Mouse (Mus musculus): ENCODE data around the gene Magi1. TPM values are rescaled to one million over a fixed set of nuclear protein-coding genes. Genes with fewer than 3 reads are reported as not detected.

Gene Magi1
- polyA plus RNA-seq, 1 experiment, result 39.5 TPM

DNA sequence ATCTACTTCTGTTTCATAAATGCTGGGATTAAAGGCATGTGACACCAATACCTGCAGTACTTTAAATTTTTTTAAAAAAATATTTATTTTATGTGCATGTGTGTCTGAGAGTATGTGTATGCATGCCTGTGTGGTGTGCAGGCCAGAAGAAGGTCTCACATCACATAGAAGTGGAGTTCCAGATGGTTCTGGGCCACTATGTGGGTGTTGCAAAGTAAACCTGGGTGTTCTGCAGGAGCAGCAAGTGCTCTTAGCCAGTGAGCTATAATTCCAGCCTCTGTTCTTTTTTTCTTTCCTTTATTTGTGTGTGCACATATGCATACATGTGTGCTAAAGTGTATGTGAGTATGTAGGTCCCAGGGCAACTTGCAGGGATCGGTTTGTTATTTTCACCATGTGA is 546.6 kb downstream of the Magi1 start:
- DNase-seq, result no peak
- no peaks in the 10 kb centered on the region for H3K4me1 ChIP-seq (ENCODE audit: control insufficient read depth, insufficient read depth, low read length)
- no peak overlapping the region for H3K4me3 ChIP-seq (replicated peaks; ENCODE audit: insufficient read depth, low read depth, low read length)
- H3K27me3 ChIP-seq (ENCODE audit: control insufficient read depth, insufficient read depth, low read length), result no peaks in the 10 kb centered on the region
- H3K27ac ChIP-seq (ENCODE audit: insufficient read depth, low read length), result no peak overlapping the region
- WGBS, result 97% methylated on average over 1 of the region's 1 CpGs
- TF ChIP-seq CTCF (IDR thresholded peaks at IDR 0.05; ENCODE audit: borderline replicate concordance, insufficient read depth, low read depth, low read length) (no peak), POLR2A (IDR thresholded peaks at IDR 0.05; ENCODE audit: borderline replicate concordance, insufficient read depth, low read length) (no peak)

DNA sequence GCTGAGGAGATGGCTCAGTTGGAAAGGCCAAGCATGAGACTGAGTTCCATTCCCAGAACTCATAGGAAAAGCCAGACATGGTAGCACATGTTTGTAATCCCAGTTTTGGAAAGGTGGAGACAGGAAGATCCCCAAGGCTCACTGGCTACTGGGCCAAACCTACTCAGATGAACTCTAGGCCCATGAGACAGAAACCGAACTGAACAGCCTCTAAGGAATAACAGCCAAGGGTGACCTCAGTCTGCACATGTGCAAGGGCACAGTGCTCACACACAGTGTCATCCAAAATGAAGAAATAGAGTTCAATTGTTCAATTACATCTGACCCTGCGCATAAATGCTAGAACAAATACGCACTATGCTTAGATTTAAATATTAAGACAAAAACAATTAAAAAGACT is 547.6 kb downstream of the Magi1 start:
- Histone ChIP-seq H3K27me3 (ENCODE audit: control insufficient read depth, insufficient read depth, low read length) (no peaks in the 10 kb centered on the region), H3K4me1 (ENCODE audit: control insufficient read depth, insufficient read depth, low read length) (no peaks in the 10 kb centered on the region), H3K27ac (ENCODE audit: insufficient read depth, low read length) (no peak overlapping the region; the same call in 1 of the 2 replicates), H3K4me3 (replicated peaks; ENCODE audit: insufficient read depth, low read depth, low read length) (no peak overlapping the region)
- TF ChIP-seq CTCF (IDR thresholded peaks at IDR 0.05; ENCODE audit: borderline replicate concordance, insufficient read depth, low read depth, low read length) (no peak), POLR2A (IDR thresholded peaks at IDR 0.05; ENCODE audit: borderline replicate concordance, insufficient read depth, low read length) (no peak)
- no peak for DNase-seq
- 77% methylated on average over 3 of the region's 3 CpGs for WGBS

DNA sequence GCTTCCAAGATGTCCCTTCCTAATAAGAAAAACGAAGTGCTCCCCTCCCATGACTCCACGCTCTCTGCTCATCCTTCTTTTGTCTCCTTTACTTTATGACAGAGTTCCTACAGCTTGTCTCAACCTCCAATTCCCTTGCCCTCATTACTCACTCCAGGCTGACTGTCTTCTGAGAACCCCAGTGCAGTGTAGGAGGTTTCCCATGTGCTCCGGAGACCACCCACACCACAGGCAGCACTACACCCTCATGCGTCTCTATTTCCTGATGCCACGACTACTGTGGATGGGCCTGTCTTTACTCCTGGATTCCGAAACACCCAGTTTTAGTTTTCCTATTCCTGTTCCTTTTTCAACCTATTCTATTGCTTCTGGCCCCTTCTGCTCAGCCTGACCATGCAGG is 549.9 kb downstream of the Magi1 start:
- no peaks in the 10 kb centered on the region for H3K27me3 ChIP-seq (ENCODE audit: control insufficient read depth, insufficient read depth, low read length)
- 87% methylated on average over 6 of the region's 6 CpGs for WGBS
- H3K4me3 ChIP-seq (replicated peaks; ENCODE audit: insufficient read depth, low read depth, low read length), result no peak overlapping the region
- TF ChIP-seq POLR2A (IDR thresholded peaks at IDR 0.05; ENCODE audit: borderline replicate concordance, insufficient read depth, low read length), result no peak
- TF ChIP-seq CTCF (IDR thresholded peaks at IDR 0.05; ENCODE audit: borderline replicate concordance, insufficient read depth, low read depth, low read length), result no peak
- DNase-seq, result no peak
- no peak overlapping the region for H3K27ac ChIP-seq (ENCODE audit: insufficient read depth, low read length)
- H3K4me1 ChIP-seq (ENCODE audit: control insufficient read depth, insufficient read depth, low read length), result no peaks in the 10 kb centered on the region

GRCm38 (mm10) chr6:93729702-93730101 is 554.0 kb downstream of the Magi1 start:
- peak in 1 of 2 experiments; percentile 13 for DNase-seq
- H3K4me1 ChIP-seq (ENCODE audit: control insufficient read depth, insufficient read depth, low read length), result no peaks in the 10 kb centered on the region
- no peak overlapping the region for H3K27ac ChIP-seq (ENCODE audit: insufficient read depth, low read length)
- WGBS, result 69% methylated on average over 8 of the region's 8 CpGs
- H3K4me3 ChIP-seq (replicated peaks; ENCODE audit: insufficient read depth, low read depth, low read length), result no peak overlapping the region
- TF ChIP-seq POLR2A (IDR thresholded peaks at IDR 0.05; ENCODE audit: borderline replicate concordance, insufficient read depth, low read length) (no peak), CTCF (IDR thresholded peaks at IDR 0.05; ENCODE audit: borderline replicate concordance, insufficient read depth, low read depth, low read length) (peak; percentile 45; the same call in 1 of the 2 replicates)
- no peaks in the 10 kb centered on the region for H3K27me3 ChIP-seq (ENCODE audit: control insufficient read depth, insufficient read depth, low read length)

- Histone ChIP-seq H3K27ac (ENCODE audit: insufficient read depth, low read length) (no peak overlapping the region), H3K4me1 (ENCODE audit: control insufficient read depth, insufficient read depth, low read length) (no peaks in the 10 kb centered on the region), H3K27me3 (ENCODE audit: control insufficient read depth, insufficient read depth, low read length) (no peaks in the 10 kb centered on the region), H3K4me3 (replicated peaks; ENCODE audit: insufficient read depth, low read depth, low read length) (no peak overlapping the region)
- TF ChIP-seq POLR2A (IDR thresholded peaks at IDR 0.05; ENCODE audit: borderline replicate concordance, insufficient read depth, low read length) (no peak), CTCF (IDR thresholded peaks at IDR 0.05; ENCODE audit: borderline replicate concordance, insufficient read depth, low read depth, low read length) (no peak)
- DNase-seq, result no peak
- WGBS, result 85% methylated on average over 4 of the region's 4 CpGs
Measured at GRCm38 (mm10) chr6:93728791-93729190, 554.9 kb downstream of the Magi1 start.

DNA sequence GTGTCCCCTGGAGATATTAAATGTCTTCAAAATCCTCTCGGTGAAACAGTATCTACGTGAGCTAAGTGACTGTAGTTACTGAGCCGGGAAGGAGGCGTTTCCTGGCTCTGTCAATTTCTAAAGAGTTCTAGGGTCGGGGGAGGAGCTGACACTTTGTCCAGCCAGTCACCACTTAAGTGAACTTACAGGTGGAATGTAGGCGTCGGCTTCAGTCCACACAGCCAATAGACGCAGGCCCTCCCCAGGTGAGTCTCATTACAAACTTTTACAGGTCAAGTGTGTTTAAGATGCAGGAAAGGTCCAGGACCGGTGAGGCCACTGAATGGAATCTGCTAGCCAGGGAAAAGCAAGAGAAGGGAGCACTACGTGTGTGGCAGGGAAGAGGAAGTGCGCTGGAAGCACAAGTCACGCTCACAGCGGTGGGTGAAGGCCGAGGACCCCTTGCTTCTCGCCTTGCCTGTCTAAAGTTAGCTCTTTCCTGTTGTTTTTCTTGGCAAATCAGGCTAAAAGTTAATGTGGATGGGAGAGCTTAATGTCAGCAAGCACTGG is 556.0 kb downstream of the Magi1 start:
- H3K27me3 ChIP-seq (ENCODE audit: control insufficient read depth, insufficient read depth, low read length), result no peaks in the 10 kb centered on the region
- WGBS, result 71% methylated on average over 15 of the region's 15 CpGs
- no peak overlapping the region for H3K27ac ChIP-seq (ENCODE audit: insufficient read depth, low read length)
- H3K4me1 ChIP-seq (ENCODE audit: control insufficient read depth, insufficient read depth, low read length), result no peaks in the 10 kb centered on the region
- no peak for TF ChIP-seq POLR2A (IDR thresholded peaks at IDR 0.05; ENCODE audit: borderline replicate concordance, insufficient read depth, low read length)
- TF ChIP-seq CTCF (IDR thresholded peaks at IDR 0.05; ENCODE audit: borderline replicate concordance, insufficient read depth, low read depth, low read length), result no peak
- no peak overlapping the region for H3K4me3 ChIP-seq (replicated peaks; ENCODE audit: insufficient read depth, low read depth, low read length)
- DNase-seq, result no peak

GRCm38 (mm10) chr6:93726829-93727455 is 556.8 kb downstream of the Magi1 start:
- H3K4me1 ChIP-seq (ENCODE audit: control insufficient read depth, insufficient read depth, low read length), result no peaks in the 10 kb centered on the region
- no peak overlapping the region for H3K4me3 ChIP-seq (replicated peaks; ENCODE audit: insufficient read depth, low read depth, low read length)
- H3K27me3 ChIP-seq (ENCODE audit: control insufficient read depth, insufficient read depth, low read length), result no peaks in the 10 kb centered on the region
- no peak overlapping the region for H3K27ac ChIP-seq (ENCODE audit: insufficient read depth, low read length)
- WGBS, result 61% methylated on average over 7 of the region's 7 CpGs
- DNase-seq, result no peak
- TF ChIP-seq CTCF (IDR thresholded peaks at IDR 0.05; ENCODE audit: borderline replicate concordance, insufficient read depth, low read depth, low read length) (peak; percentile 32; the same call in 1 of the 2 replicates), POLR2A (IDR thresholded peaks at IDR 0.05; ENCODE audit: borderline replicate concordance, insufficient read depth, low read length) (no peak)

DNA sequence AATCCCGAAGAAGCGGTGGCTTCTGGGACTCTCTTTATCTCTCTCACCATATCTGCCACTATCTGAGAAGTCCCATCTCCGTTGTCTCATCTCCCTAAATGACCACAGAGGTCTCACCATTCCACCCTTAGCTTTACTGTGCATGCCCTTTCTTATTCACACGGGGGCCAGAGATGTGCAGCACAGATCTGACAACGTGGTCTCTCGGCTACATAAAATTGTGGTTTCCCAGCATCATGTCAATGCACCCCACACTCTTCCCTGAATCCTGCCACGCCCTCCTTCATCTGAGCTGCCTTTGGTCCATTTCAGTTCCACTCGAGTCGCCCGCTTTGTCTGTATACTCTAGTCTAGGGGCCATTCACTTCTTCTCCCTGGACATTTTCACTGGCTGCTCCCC is 557.6 kb downstream of the Magi1 start:
- no peaks in the 10 kb centered on the region for H3K4me1 ChIP-seq (ENCODE audit: control insufficient read depth, insufficient read depth, low read length)
- no peaks in the 10 kb centered on the region for H3K27me3 ChIP-seq (ENCODE audit: control insufficient read depth, insufficient read depth, low read length)
- DNase-seq, result no peak
- 93% methylated on average over 10 of the region's 10 CpGs for WGBS
- H3K27ac ChIP-seq (ENCODE audit: insufficient read depth, low read length), result no peak overlapping the region
- no peak overlapping the region for H3K4me3 ChIP-seq (replicated peaks; ENCODE audit: insufficient read depth, low read depth, low read length)
- TF ChIP-seq CTCF (IDR thresholded peaks at IDR 0.05; ENCODE audit: borderline replicate concordance, insufficient read depth, low read depth, low read length), result no peak
- no peak for TF ChIP-seq POLR2A (IDR thresholded peaks at IDR 0.05; ENCODE audit: borderline replicate concordance, insufficient read depth, low read length)

Measured in cerebellum, adult 2 months (tissue).